Mouse (Mus musculus): ENCODE measurements around the gene Scrn3. TPM values are rescaled to one million over a fixed set of nuclear protein-coding genes. Genes with fewer than 3 reads are reported as not detected.

Gene Scrn3
- total RNA-seq (2023) = 3.0 TPM

DNA sequence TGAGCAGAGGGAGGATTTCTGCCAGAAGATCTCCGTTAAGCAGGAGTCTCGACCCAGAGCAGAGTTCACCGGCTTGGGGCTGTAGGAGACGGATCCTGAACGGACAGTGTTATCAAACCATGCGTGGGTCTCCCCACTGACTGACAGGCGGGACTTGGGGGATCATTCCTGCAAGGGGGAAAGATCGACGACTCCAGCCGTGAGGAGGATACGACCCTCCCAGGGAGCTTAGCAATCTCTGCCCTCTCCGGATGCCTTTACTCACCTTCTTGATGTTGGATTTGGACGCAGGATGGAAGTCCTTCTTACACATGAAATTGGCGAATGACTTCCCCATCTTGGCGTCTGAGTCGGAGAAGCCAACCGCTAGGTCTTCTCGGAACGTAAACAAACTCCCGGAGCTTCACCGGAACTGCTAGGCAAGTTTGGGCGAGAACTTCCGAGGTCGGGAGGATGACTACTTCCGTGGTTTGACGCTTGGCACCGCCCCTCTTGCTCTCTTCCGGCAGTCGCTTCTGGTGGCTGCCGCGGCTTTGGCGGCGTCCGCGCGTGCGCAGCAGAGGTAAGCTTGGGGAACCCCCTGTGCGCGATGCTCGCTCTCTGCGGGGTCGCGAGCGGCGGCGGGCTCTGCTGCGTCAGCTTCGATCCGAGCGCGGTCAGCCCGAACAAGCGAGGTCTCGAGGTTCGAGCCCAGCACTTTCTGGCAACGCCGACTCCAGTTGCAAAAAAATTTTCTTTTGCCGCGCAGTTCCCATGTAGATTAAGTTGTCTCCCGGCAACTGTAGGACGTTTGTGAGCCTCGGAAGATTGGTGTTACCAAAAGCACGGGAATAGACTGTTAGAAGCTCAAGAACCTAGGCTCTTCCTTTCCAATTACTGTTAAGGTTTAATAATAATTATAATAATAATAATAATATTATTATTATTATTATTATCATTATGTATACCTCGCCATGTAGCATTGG lies at the start of gene Scrn3, which contains the start of gene Cir1:
Scrn3 (plus strand) TSS at position 450 of the 965 bp plus-strand sequence.
Cir1 (minus strand) TSS at position 550 of the 965 bp plus-strand sequence.

DNA sequence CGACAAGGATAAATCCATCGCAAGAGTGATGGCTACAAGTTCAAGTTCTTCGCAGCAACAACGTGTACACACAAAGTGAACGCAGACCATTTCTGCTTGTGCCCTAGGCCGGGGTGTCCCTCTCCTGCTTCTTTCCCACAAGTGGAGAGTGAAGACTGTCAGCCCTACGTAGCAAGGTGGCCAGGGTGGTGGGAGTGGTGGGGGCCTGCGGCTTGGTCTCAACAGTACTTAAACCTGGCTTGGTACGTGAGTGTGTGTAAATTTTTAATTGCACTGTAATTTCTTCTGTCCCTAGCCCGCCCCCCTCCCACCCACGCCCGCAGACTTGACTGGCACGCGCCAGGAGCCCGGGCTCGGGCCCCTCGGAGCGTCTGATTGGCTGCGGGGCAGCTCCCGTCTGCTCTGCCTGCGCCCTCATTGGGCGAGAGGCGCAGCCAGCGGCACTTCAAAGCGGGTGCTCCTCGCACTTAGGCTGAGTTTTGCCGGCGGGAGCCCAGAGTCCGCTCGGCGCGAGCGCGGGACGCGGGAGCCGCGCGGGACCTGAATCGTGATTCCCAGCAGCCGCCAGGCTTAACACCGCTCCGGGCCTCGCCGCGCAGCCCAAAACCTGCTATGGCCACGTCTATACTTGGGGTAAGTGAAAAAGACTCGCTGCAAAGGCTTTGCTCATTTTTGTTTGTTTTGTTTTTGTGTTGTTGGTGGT lies 40.8 kb upstream of the Scrn3 start, which contains the start of gene Sp9:
Sp9 (plus strand) TSS at position 467 of the 703 bp plus-strand sequence.

DNA sequence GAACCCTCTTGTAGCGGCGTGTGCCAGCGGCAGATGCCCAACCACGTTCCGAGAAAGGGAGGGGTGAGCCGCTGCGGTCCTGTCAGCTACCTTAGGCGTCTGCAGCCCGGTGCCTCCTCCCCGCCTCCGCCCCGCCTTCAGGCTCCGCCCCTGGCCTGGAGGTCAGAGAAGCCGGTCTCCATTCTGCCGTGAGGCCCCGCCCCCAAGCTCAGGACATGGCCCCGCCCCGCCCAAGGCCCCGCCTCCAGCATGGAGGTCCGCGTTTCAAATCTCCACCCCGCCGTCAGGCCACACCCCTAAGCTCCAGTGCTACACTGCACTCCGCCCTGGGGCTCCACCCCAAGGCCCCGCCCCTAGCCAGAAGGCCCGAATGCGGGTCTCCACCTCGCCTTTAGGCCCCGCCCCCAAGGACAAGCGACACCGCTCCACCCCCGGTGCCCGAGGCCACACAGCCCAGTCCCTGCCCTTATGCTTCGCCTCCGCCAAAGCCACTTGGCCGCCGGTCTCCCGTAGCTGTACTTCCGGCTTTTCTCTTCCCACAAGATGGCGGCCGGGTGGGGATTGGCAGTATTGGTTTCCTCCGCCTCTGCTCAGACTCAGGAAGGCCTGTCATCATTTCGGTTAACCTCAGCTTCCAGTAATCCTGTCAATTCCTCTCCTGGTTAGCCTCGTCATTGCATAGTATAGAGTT lies 74.1 kb downstream of the Scrn3 start, which contains the start of gene Gpr155:
Gpr155 (minus strand) TSS at position 217 of the 691 bp plus-strand sequence.

Other genes starting within 250 kb of the Scrn3 start
- gene Ola1, start 93.7 kb upstream of the Scrn3 start, total RNA-seq (2023) = 32.2 TPM
- gene Sp9, start 40.7 kb upstream of the Scrn3 start, total RNA-seq (2023) = not detected
- gene Cir1, start 100 bp downstream of the Scrn3 start, total RNA-seq (2023) = 25.4 TPM
- gene Gpr155, start 74.0 kb downstream of the Scrn3 start, total RNA-seq (2023) = 11.6 TPM
- 186 TPM for gene Wipf1, start 217.1 kb downstream of the Scrn3 start, total RNA-seq (2023)